In the genomic region with DNA sequence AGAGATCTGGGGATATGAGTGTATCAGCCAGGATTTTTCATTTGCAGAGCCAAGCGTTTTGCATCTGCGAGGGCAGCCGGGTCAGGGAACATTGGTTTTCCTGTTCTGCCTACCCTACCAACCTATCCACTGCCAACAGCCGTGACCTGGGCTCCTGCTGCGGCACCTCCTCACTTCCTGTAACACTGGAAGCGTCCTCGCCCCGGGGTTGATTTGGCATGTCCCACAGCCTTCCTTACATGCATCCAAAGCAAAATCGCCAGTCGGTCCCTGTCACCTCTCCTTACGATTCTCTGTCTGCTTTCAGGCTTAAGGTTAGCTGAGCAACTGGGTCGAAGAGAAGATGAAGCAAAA, we compare ENCODE assay signal across 10 mouse cellular contexts.
DNase-seq lines count a peak whose midpoint lies in the region; ATAC-seq lines count a peak whose summit lies in the region.
"Had no signal": no experiment of that assay in that cellular context is flagged by ENCODE, and none has a peak within 500 bp of the region (broad histone marks: within the 10 kb centered on the region; RNA-seq: fewer than 3 reads in every experiment).

No protein-coding gene starts in this region.

- no peak for DNase-seq in forebrain, embryonic 11.5 days (ENCODE audit: low spot score)
- DNase-seq in lung, postnatal 14 days, result no peak
- DNase-seq in left cerebral cortex, postnatal 36 days (ENCODE audit: low spot score in 2 of 2), result no peak
- no peak for DNase-seq in adrenal gland, adult 8-10 months
- DNase-seq: gastrocnemius, postnatal 10 days had no signal

- ATAC-seq in forebrain, embryonic 12.5 days (ENCODE audit: low FRiP score), result no peak
- ATAC-seq in forebrain, embryonic 11.5 days (replicated peaks; ENCODE audit: low FRiP score), result no peak
- no peak for ATAC-seq in lung, embryonic 15.5 days (ENCODE audit: borderline replicate concordance, extremely low read depth, low FRiP score, low TSS enrichment)
- no peak for ATAC-seq in limb, embryonic 12.5 days (ENCODE audit: insufficient number of reproducible peaks, insufficient read depth, low FRiP score, low TSS enrichment, low read depth)
- no peak for ATAC-seq in stomach, embryonic 15.5 days (ENCODE audit: insufficient read depth, low FRiP score, low read depth)

- H3K4me1 ChIP-seq in forebrain, embryonic 12.5 days, result peaks cover 69% of the 10 kb centered on the region
- peaks cover 15% of the 10 kb centered on the region for H3K4me1 ChIP-seq in forebrain, embryonic 11.5 days (replicated peaks; ENCODE audit: control insufficient read depth, insufficient read depth, low read length)
- H3K4me1 ChIP-seq in lung, embryonic 15.5 days, result peaks cover 35% of the 10 kb centered on the region
- peaks cover 89% of the 10 kb centered on the region for H3K4me1 ChIP-seq in limb, embryonic 12.5 days (replicated peaks)
- peaks cover 33% of the 10 kb centered on the region for H3K4me1 ChIP-seq in stomach, embryonic 15.5 days

- H3K9ac ChIP-seq in forebrain, embryonic 12.5 days, result no peak overlapping the region
- H3K9ac ChIP-seq in forebrain, embryonic 11.5 days (ENCODE audit: low read length), result no peak overlapping the region
- no peak overlapping the region for H3K9ac ChIP-seq in lung, embryonic 15.5 days
- no peak overlapping the region for H3K9ac ChIP-seq in limb, embryonic 12.5 days (replicated peaks)
- H3K9ac ChIP-seq in stomach, embryonic 15.5 days, result no peak overlapping the region

- H3K27ac ChIP-seq in forebrain, embryonic 12.5 days, result peak overlapping the region; percentile 51
- no peak overlapping the region for H3K27ac ChIP-seq in forebrain, embryonic 11.5 days (ENCODE audit: low read depth, low read length)
- peak overlapping the region; percentile 85 for H3K27ac ChIP-seq in lung, embryonic 15.5 days
- peak overlapping the region; percentile 51; the same call in 1 of the 2 replicates for H3K27ac ChIP-seq in limb, embryonic 12.5 days
- peak overlapping the region; percentile 67; the same call in 1 of the 2 replicates for H3K27ac ChIP-seq in stomach, embryonic 15.5 days

- no peak overlapping the region for H3K4me3 ChIP-seq in forebrain, embryonic 12.5 days (replicated peaks)
- H3K4me3 ChIP-seq in forebrain, embryonic 11.5 days (ENCODE audit: low read depth, low read length), result no peak overlapping the region
- no peak overlapping the region for H3K4me3 ChIP-seq in lung, embryonic 15.5 days
- no peak overlapping the region for H3K4me3 ChIP-seq in limb, embryonic 12.5 days (replicated peaks)
- no peak overlapping the region for H3K4me3 ChIP-seq in stomach, embryonic 15.5 days (replicated peaks)
- H3K4me3 ChIP-seq: left cerebral cortex, adult 2 months had no signal

- H3K9me3 ChIP-seq in forebrain, embryonic 12.5 days, result no peaks in the 10 kb centered on the region
- no peaks in the 10 kb centered on the region for H3K9me3 ChIP-seq in forebrain, embryonic 11.5 days (ENCODE audit: control insufficient read depth, low read length)
- no peaks in the 10 kb centered on the region for H3K9me3 ChIP-seq in lung, embryonic 15.5 days
- no peaks in the 10 kb centered on the region for H3K9me3 ChIP-seq in limb, embryonic 12.5 days
- H3K9me3 ChIP-seq in stomach, embryonic 15.5 days, result no peaks in the 10 kb centered on the region

- no peak overlapping the region for H3K4me2 ChIP-seq in forebrain, embryonic 12.5 days
- no peak overlapping the region for H3K4me2 ChIP-seq in forebrain, embryonic 11.5 days (ENCODE audit: low read depth, low read length, severe bottlenecking)
- H3K4me2 ChIP-seq in lung, embryonic 15.5 days, result no peak overlapping the region
- H3K4me2 ChIP-seq in limb, embryonic 12.5 days, result no peak overlapping the region
- H3K4me2 ChIP-seq in stomach, embryonic 15.5 days, result no peak overlapping the region

- peaks cover 9% of the 10 kb centered on the region; the same call in 1 of the 2 replicates for H3K27me3 ChIP-seq in forebrain, embryonic 12.5 days
- H3K27me3 ChIP-seq in forebrain, embryonic 11.5 days (ENCODE audit: control insufficient read depth, insufficient read depth, low read length), result no peaks in the 10 kb centered on the region
- H3K27me3 ChIP-seq in lung, embryonic 15.5 days, result no peaks in the 10 kb centered on the region
- no peaks in the 10 kb centered on the region for H3K27me3 ChIP-seq in limb, embryonic 12.5 days
- no peaks in the 10 kb centered on the region for H3K27me3 ChIP-seq in stomach, embryonic 15.5 days (replicated peaks)

- intact Hi-C loops in left cerebral cortex, postnatal 36 days (cut with DNase I), result no loop called here

- 80% methylated on average over 12 of the region's 12 CpGs for WGBS in forebrain, embryonic 12.5 days
- 76% methylated on average over 12 of the region's 12 CpGs for WGBS in forebrain, embryonic 11.5 days
- WGBS in lung, embryonic 15.5 days, result 58% methylated on average over 12 of the region's 12 CpGs
- WGBS in limb, embryonic 12.5 days, result 70% methylated on average over 12 of the region's 12 CpGs
- WGBS in stomach, embryonic 15.5 days, result 63% methylated on average over 12 of the region's 12 CpGs

- peaks cover 43% of the 10 kb centered on the region for H3K36me3 ChIP-seq in forebrain, embryonic 12.5 days (replicated peaks)
- no peaks in the 10 kb centered on the region; the same call in 1 of the 2 replicates for H3K36me3 ChIP-seq in forebrain, embryonic 11.5 days (ENCODE audit: control insufficient read depth, insufficient read depth, low read length)
- H3K36me3 ChIP-seq in lung, embryonic 15.5 days, result peaks cover 21% of the 10 kb centered on the region
- H3K36me3 ChIP-seq in limb, embryonic 12.5 days, result peaks cover 55% of the 10 kb centered on the region
- H3K36me3 ChIP-seq in stomach, embryonic 15.5 days, result peaks cover 9% of the 10 kb centered on the region
